Mouse (Mus musculus): ENCODE measurements around the gene Vcam1. TPM values are rescaled to one million over a fixed set of nuclear protein-coding genes. Genes with fewer than 3 reads are reported as not detected.

The Vcam1 gene
- polyA plus RNA-seq, 1 experiment from 2014 or later: 24.7 TPM

GRCm38 (mm10) chr3:116129841-116130595 is 530 bp upstream of the Vcam1 start:
- no peaks in the 10 kb centered on the region for H3K27me3 ChIP-seq (ENCODE audit: control insufficient read depth, insufficient read depth, low read length)
- no peak overlapping the region; the same call in 1 of the 2 replicates for H3K4me2 ChIP-seq (ENCODE audit: low read depth, low read length)
- H3K9me3 ChIP-seq (ENCODE audit: control insufficient read depth, low read length): no peaks in the 10 kb centered on the region
- no peak overlapping the region for H3K4me3 ChIP-seq (ENCODE audit: low read depth, low read length)
- 0 out of 2 replicates have a peak, but pooled peaks cover 3% of the 10 kb centered on the region for H3K4me1 ChIP-seq (ENCODE audit: control insufficient read depth, insufficient read depth, low read length)
- WGBS: 49% methylated on average over 4 of the region's 4 CpGs
- H3K9ac ChIP-seq (replicated peaks; ENCODE audit: low read depth, low read length): no peak overlapping the region
- no peak for ATAC-seq (ENCODE audit: low read depth)
- H3K27ac ChIP-seq (ENCODE audit: low read depth, low read length): no peak overlapping the region
- no peaks in the 10 kb centered on the region for H3K36me3 ChIP-seq (ENCODE audit: control insufficient read depth, insufficient read depth, low read length)

DNA sequence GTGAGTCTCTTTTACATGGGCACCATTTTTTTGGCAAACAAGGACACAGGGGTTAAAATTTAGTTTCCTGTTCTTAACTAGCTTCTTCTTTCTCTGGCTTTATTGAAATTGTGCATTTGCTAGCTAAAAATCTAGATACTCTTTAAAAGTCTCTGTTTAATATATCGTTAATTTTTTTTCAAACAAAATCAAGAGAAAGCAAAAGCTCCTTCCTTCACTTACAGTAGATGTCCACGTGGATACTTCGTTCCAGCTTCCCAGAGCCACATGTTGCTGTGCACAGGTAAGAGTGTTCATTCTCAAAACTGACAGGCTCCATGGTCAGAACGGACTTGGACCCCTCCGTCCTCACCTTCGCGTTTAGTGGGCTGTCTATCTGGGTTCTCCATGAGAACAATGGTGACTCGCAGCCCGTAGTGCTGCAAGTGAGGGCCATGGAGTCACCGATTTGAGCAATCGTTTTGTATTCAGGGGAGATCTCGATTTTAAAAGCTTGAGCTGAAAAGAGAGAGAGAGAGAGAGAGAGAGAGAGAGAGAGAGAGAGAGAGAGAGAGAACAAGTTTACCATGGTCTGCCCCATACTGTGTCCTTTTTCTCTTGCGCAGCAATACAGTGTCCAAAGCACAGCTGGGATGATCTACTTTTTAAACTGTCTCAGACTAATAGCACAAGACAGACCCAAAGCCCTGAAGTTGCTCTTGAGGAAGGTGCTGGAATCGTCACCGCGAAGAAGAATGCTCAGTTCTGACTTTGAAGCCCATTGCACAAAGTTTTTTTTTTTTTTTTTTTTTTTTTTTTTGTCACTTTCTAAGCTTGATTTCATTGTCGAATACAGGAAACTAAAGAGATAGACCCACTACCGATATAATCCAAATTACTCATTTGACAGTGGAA is 930 bp downstream of the Vcam1 start:
- Histone ChIP-seq H3K4me2 (ENCODE audit: low read depth, low read length) (peak overlapping the region; percentile 34), H3K27me3 (ENCODE audit: control insufficient read depth, insufficient read depth, low read length) (no peaks in the 10 kb centered on the region), H3K9ac (replicated peaks; ENCODE audit: low read depth, low read length) (no peak overlapping the region), H3K4me3 (ENCODE audit: low read depth, low read length) (peak overlapping the region; percentile 1; the same call in 1 of the 2 replicates), H3K36me3 (ENCODE audit: control insufficient read depth, insufficient read depth, low read length) (no peaks in the 10 kb centered on the region), H3K27ac (ENCODE audit: low read depth, low read length) (peak overlapping the region; percentile 48), H3K4me1 (ENCODE audit: control insufficient read depth, insufficient read depth, low read length) (0 out of 2 replicates have a peak, but pooled peaks cover 3% of the 10 kb centered on the region), H3K9me3 (ENCODE audit: control insufficient read depth, low read length) (no peaks in the 10 kb centered on the region)
- ATAC-seq (ENCODE audit: low read depth): no peak
- whole genome bisulfite sequencing: 49% methylated on average over 18 of the region's 18 CpGs

DNA sequence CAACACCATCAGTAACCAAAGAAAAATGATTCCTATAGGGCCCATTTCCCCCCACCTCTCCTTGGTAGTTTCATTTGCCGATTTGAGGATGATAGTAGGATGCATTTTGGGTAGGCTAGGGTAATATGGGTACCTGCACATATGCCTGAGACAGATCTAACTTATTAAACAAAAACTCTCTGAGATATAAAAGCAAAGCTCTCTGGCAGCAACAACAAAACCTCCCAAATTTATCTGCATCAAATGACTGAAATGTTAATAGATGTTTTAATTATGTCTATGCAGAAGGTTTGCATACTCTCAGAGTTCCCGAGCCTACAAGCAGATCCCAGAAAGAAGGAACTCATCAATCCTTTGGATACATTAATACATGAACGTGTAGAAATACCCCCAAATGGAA is 1.7 kb downstream of the Vcam1 start:
- no peak overlapping the region for H3K9ac ChIP-seq (replicated peaks; ENCODE audit: low read depth, low read length)
- WGBS: 56% methylated on average over 3 of the region's 3 CpGs

DNA sequence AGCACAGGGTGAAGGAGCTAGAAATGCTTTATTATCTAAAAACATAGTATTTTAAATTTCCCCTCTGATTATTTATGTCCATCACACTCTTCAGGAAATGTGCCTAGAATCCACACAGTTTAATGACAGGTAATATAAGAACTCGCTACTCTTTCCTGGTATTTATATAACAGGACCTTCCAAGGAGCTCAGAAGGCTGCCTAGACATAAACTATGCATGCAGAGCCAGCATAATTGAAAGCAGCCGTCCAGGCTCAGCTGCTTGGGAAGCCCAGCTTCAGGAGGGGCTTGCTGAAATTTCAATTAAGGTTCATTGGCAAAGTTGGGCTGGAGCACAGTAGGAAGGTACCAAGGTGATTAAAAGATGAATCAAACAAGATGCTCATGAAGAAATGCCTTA is 2.2 kb downstream of the Vcam1 start:
- Histone ChIP-seq H3K4me3 (ENCODE audit: low read depth, low read length) (0 out of 2 replicates have a peak overlapping the region, but pooled peaks have one; percentile 4), H3K4me1 (ENCODE audit: control insufficient read depth, insufficient read depth, low read length) (0 out of 2 replicates have a peak, but pooled peaks cover 3% of the 10 kb centered on the region), H3K36me3 (ENCODE audit: control insufficient read depth, insufficient read depth, low read length) (no peaks in the 10 kb centered on the region), H3K9me3 (ENCODE audit: control insufficient read depth, low read length) (no peaks in the 10 kb centered on the region), H3K27me3 (ENCODE audit: control insufficient read depth, insufficient read depth, low read length) (no peaks in the 10 kb centered on the region), H3K4me2 (ENCODE audit: low read depth, low read length) (peak overlapping the region; percentile 21; the same call in 1 of the 2 replicates), H3K27ac (ENCODE audit: low read depth, low read length) (no peak overlapping the region), H3K9ac (replicated peaks; ENCODE audit: low read depth, low read length) (no peak overlapping the region)
- 33% methylated on average over 2 of the region's 2 CpGs for WGBS
- ATAC-seq (ENCODE audit: low read depth): no peak

More for the DNA sequence above, 1.7 kb downstream of the Vcam1 start:
- Histone ChIP-seq H3K9me3 (ENCODE audit: control insufficient read depth, low read length) (no peaks in the 10 kb centered on the region), H3K4me1 (ENCODE audit: control insufficient read depth, insufficient read depth, low read length) (0 out of 2 replicates have a peak, but pooled peaks cover 3% of the 10 kb centered on the region), H3K4me3 (ENCODE audit: low read depth, low read length) (peak overlapping the region; percentile 1; the same call in 1 of the 2 replicates), H3K36me3 (ENCODE audit: control insufficient read depth, insufficient read depth, low read length) (no peaks in the 10 kb centered on the region), H3K27me3 (ENCODE audit: control insufficient read depth, insufficient read depth, low read length) (no peaks in the 10 kb centered on the region), H3K27ac (ENCODE audit: low read depth, low read length) (no peak overlapping the region), H3K4me2 (ENCODE audit: low read depth, low read length) (no peak overlapping the region)
- no peak for ATAC-seq (ENCODE audit: low read depth)

GRCm38 (mm10) chr3:116126508-116127190 is 2.8 kb downstream of the Vcam1 start:
- 0 out of 2 replicates have a peak, but pooled peaks cover 3% of the 10 kb centered on the region for H3K4me1 ChIP-seq (ENCODE audit: control insufficient read depth, insufficient read depth, low read length)
- H3K4me3 ChIP-seq (ENCODE audit: low read depth, low read length): no peak overlapping the region; the same call in 1 of the 2 replicates
- H3K27ac ChIP-seq (ENCODE audit: low read depth, low read length): peak overlapping the region; percentile 22; the same call in 1 of the 2 replicates
- WGBS: 34% methylated on average over 7 of the region's 7 CpGs
- ATAC-seq (ENCODE audit: low read depth): no peak
- no peaks in the 10 kb centered on the region for H3K36me3 ChIP-seq (ENCODE audit: control insufficient read depth, insufficient read depth, low read length)
- H3K4me2 ChIP-seq (ENCODE audit: low read depth, low read length): peak overlapping the region; percentile 21
- H3K27me3 ChIP-seq (ENCODE audit: control insufficient read depth, insufficient read depth, low read length): no peaks in the 10 kb centered on the region
- H3K9me3 ChIP-seq (ENCODE audit: control insufficient read depth, low read length): no peaks in the 10 kb centered on the region
- no peak overlapping the region for H3K9ac ChIP-seq (replicated peaks; ENCODE audit: low read depth, low read length)

DNA sequence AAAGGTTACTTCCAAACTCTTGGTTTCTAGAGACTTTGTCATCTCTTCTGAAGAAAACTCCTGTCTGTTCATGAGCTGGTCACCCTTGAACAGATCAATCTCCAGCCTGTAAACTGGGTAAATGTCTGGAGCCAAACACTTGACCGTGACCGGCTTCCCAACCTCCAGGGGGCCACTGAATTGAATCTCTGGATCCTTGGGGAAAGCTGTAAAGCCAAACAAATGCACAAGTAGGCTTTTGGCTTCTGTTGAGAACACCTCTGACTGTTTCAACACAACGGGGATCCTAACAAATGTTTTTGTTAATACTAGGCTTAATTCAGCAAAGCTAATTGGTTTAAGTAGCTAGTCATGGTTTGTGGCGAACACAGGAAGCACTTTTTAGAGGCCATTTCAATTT is 3.4 kb downstream of the Vcam1 start:
- 0 out of 2 replicates have a peak, but pooled peaks have one; percentile 18 for ATAC-seq (ENCODE audit: low read depth)
- Histone ChIP-seq H3K36me3 (ENCODE audit: control insufficient read depth, insufficient read depth, low read length) (no peaks in the 10 kb centered on the region), H3K4me3 (ENCODE audit: low read depth, low read length) (no peak overlapping the region; the same call in 1 of the 2 replicates), H3K27me3 (ENCODE audit: control insufficient read depth, insufficient read depth, low read length) (no peaks in the 10 kb centered on the region), H3K4me2 (ENCODE audit: low read depth, low read length) (peak overlapping the region; percentile 21), H3K9ac (replicated peaks; ENCODE audit: low read depth, low read length) (no peak overlapping the region), H3K27ac (ENCODE audit: low read depth, low read length) (no peak overlapping the region), H3K4me1 (ENCODE audit: control insufficient read depth, insufficient read depth, low read length) (0 out of 2 replicates have a peak, but pooled peaks cover 3% of the 10 kb centered on the region), H3K9me3 (ENCODE audit: control insufficient read depth, low read length) (no peaks in the 10 kb centered on the region)
- 16% methylated on average over 4 of the region's 4 CpGs for WGBS

- ATAC-seq (ENCODE audit: low read depth): no peak
- Histone ChIP-seq H3K4me1 (ENCODE audit: control insufficient read depth, insufficient read depth, low read length) (0 out of 2 replicates have a peak, but pooled peaks cover 3% of the 10 kb centered on the region), H3K4me3 (ENCODE audit: low read depth, low read length) (no peak overlapping the region), H3K27me3 (ENCODE audit: control insufficient read depth, insufficient read depth, low read length) (no peaks in the 10 kb centered on the region), H3K9me3 (ENCODE audit: control insufficient read depth, low read length) (no peaks in the 10 kb centered on the region), H3K4me2 (ENCODE audit: low read depth, low read length) (no peak overlapping the region), H3K36me3 (ENCODE audit: control insufficient read depth, insufficient read depth, low read length) (no peaks in the 10 kb centered on the region), H3K27ac (ENCODE audit: low read depth, low read length) (no peak overlapping the region), H3K9ac (replicated peaks; ENCODE audit: low read depth, low read length) (no peak overlapping the region)
- WGBS: 97% methylated on average over 3 of the region's 3 CpGs
Measured at GRCm38 (mm10) chr3:116123827-116124226, 5.7 kb downstream of the Vcam1 start.

DNA sequence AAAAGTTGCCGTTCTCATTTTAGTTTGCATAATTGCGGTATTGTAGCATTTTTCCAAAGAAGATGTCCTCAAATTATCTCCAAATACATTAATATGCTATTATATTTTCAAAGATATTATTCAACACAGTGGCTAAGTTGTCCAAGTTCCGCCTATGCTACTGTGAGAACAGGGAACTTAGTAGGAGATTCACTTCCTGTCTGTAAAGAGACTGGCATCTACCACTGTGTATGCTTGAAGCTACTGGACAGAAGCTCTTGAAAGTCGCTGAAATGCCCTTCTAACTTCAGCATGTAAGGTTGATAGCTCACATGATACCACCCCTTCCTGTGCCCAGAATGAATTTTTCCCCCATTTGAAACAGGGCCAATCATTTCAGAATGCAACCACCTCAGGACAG is 6.8 kb downstream of the Vcam1 start:
- Histone ChIP-seq H3K27me3 (ENCODE audit: control insufficient read depth, insufficient read depth, low read length) (no peaks in the 10 kb centered on the region), H3K9me3 (ENCODE audit: control insufficient read depth, low read length) (no peaks in the 10 kb centered on the region), H3K4me3 (ENCODE audit: low read depth, low read length) (no peak overlapping the region), H3K27ac (ENCODE audit: low read depth, low read length) (no peak overlapping the region), H3K4me1 (ENCODE audit: control insufficient read depth, insufficient read depth, low read length) (0 out of 2 replicates have a peak, but pooled peaks cover 3% of the 10 kb centered on the region), H3K4me2 (ENCODE audit: low read depth, low read length) (no peak overlapping the region), H3K36me3 (ENCODE audit: control insufficient read depth, insufficient read depth, low read length) (no peaks in the 10 kb centered on the region), H3K9ac (replicated peaks; ENCODE audit: low read depth, low read length) (no peak overlapping the region)
- WGBS: 88% methylated on average over 4 of the region's 4 CpGs
- no peak for ATAC-seq (ENCODE audit: low read depth)

All from neural tube, embryonic 14.5 days (tissue).